Mouse (Mus musculus) midbrain, embryonic 13.5 days (tissue): ENCODE results near the gene Cotl1. TPM values are rescaled to one million over a fixed set of nuclear protein-coding genes. Genes with fewer than 3 reads are reported as not detected.
A peak's percentile ranks its signal among the peaks of the same experiment; 100 is the strongest.

Source experiments
- ATAC-seq: fragments of 200-750 bp; cut with Nextera tagmentation; 2 replicates; pipeline ENCODE4 v1.8.0; 2017; ENCODE audit warnings: mild to moderate bottlenecking, moderate TSS enrichment, moderate library complexity
- H3K27ac ChIP-seq: fragments of 300-500 bp; sonication (generic); 2 replicates; pipeline ENCODE4 v1.5.1; 2015; ENCODE audit warnings: inconsistent platforms, mild to moderate bottlenecking, moderate library complexity
- H3K27me3 ChIP-seq: fragments of 300-500 bp; sonication (generic); 2 replicates; pipeline ENCODE4 v1.6.1; 2015; ENCODE audit warnings: mild to moderate bottlenecking, inconsistent platforms
- H3K36me3 ChIP-seq: fragments of 300-500 bp; sonication (generic); 2 replicates; pipeline ENCODE4 v1.6.1; 2015; ENCODE audit warnings: mild to moderate bottlenecking, inconsistent platforms
- H3K4me1 ChIP-seq: fragments of 300-500 bp; sonication (generic); replicated peaks from 2 replicates; pipeline ENCODE4 v1.6.1; 2015; ENCODE audit warnings: inconsistent platforms
- H3K4me2 ChIP-seq: fragments of 300-500 bp; sonication (generic); replicated peaks from 2 replicates; pipeline ENCODE4 v1.6.1; 2015; ENCODE audit warnings: moderate library complexity, mild to moderate bottlenecking, inconsistent platforms
- H3K4me3 ChIP-seq: fragments of 300-500 bp; sonication (generic); replicated peaks from 2 replicates; pipeline ENCODE4 v1.5.1; 2015; ENCODE audit warnings: mild to moderate bottlenecking, inconsistent platforms
- H3K9ac ChIP-seq: fragments of 300-500 bp; sonication (generic); replicated peaks from 2 replicates; pipeline ENCODE4 v1.6.1; 2015; ENCODE audit warnings: mild to moderate bottlenecking, inconsistent platforms
- H3K9me3 ChIP-seq: fragments of 300-500 bp; sonication (generic); 2 replicates; pipeline ENCODE4 v1.6.1; 2016; ENCODE audit warnings: mild to moderate bottlenecking, inconsistent platforms
- WGBS: fragments of 180-500 bp; shearing (Covaris S2); methylation state at CpG from one replicate; pipeline ENCODE4 v1.1.7; 2015; 5-methylcytosine and 5-hydroxymethylcytosine counted together
- polyA plus RNA-seq: library from polyadenylated mRNA; unstranded; fragments of >200 nt; fragmentation: Nextera tagmentation; extraction: Ambion mirVana; gene quantifications from 2 replicates; pipeline ENCODE4 v1.2.1, GENCODE M21; 2015

Cotl1 gene
- polyA plus RNA-seq, 1 experiment from 2014 or later = 105 TPM

DNA sequence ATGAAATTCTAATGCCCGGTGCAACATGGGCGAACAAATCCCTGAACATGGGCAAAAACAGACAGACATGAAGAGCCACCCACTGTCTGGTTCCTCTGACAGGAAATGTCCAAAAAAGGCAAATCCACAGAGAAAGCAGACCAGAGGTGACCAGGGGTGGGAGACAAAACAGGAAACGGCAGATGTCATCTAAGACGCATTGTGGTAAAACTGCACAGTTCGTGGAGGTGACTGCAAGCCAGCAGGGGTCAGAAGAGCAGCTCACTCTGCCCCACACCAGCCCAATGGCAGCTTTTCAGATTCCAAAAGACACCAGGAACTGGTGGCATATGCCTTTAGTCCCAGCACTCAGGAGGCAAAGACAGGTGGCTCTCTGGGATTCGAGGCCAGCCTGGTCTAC, 28.4 kb downstream of the Cotl1 start:
- 63% methylated on average over 6 of the region's 6 CpGs for WGBS
- Histone ChIP-seq H3K4me3 (no peak overlapping the region), H3K4me2 (no peak overlapping the region), H3K9me3 (no peaks in the 10 kb centered on the region), H3K36me3 (peaks cover 23% of the 10 kb centered on the region), H3K27ac (no peak overlapping the region; the same call in 1 of the 2 replicates), H3K9ac (no peak overlapping the region), H3K27me3 (no peaks in the 10 kb centered on the region), H3K4me1 (peaks cover 61% of the 10 kb centered on the region)
- no peak for ATAC-seq

GRCm38 (mm10) chr8:119810953-119811499, 29.3 kb downstream of the Cotl1 start:
- Histone ChIP-seq H3K4me2 (no peak overlapping the region), H3K36me3 (peaks cover 23% of the 10 kb centered on the region), H3K4me3 (no peak overlapping the region), H3K27me3 (no peaks in the 10 kb centered on the region), H3K9ac (no peak overlapping the region), H3K9me3 (no peaks in the 10 kb centered on the region), H3K27ac (peak overlapping the region; percentile 12; the same call in 1 of the 2 replicates), H3K4me1 (peaks cover 60% of the 10 kb centered on the region)
- no peak for ATAC-seq
- WGBS = 73% methylated on average over 14 of the region's 14 CpGs

GRCm38 (mm10) chr8:119810127-119810868, 30.0 kb downstream of the Cotl1 start:
- Histone ChIP-seq H3K9ac (no peak overlapping the region; the same call in 1 of the 2 replicates), H3K4me2 (peak overlapping the region; percentile 22), H3K4me3 (no peak overlapping the region), H3K4me1 (peaks cover 64% of the 10 kb centered on the region), H3K27ac (peak overlapping the region; percentile 47; the same call in 1 of the 2 replicates), H3K9me3 (no peaks in the 10 kb centered on the region), H3K36me3 (peaks cover 23% of the 10 kb centered on the region), H3K27me3 (no peaks in the 10 kb centered on the region)
- ATAC-seq = peak; percentile 53
- WGBS = 38% methylated on average over 23 of the region's 23 CpGs

DNA sequence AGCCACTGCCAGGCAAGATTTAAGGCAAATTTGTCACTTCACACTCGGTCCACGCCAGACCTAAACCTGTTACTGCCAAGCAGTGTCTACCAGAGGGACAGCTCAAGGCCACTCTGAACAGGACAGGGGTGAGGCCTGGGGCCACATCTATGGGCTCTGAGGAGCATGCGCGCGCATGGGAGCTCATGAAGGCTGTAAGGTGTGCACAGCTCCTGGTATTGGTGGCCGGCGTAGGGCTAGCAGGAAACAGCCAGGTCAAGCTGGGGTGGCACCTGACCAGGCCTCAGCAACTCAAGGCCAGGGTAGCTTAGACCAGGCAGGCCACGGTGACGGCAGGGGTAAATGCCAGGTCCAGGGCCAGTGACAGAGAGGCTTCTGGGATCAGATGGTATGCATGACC, 30.7 kb downstream of the Cotl1 start:
- Histone ChIP-seq H3K9me3 (no peaks in the 10 kb centered on the region), H3K36me3 (peaks cover 18% of the 10 kb centered on the region), H3K4me1 (peaks cover 64% of the 10 kb centered on the region), H3K4me2 (no peak overlapping the region), H3K4me3 (no peak overlapping the region), H3K27me3 (no peaks in the 10 kb centered on the region), H3K9ac (no peak overlapping the region), H3K27ac (peak overlapping the region; percentile 47; the same call in 1 of the 2 replicates)
- peak; percentile 19; the same call in 1 of the 2 replicates for ATAC-seq
- WGBS = 93% methylated on average over 9 of the region's 9 CpGs

DNA sequence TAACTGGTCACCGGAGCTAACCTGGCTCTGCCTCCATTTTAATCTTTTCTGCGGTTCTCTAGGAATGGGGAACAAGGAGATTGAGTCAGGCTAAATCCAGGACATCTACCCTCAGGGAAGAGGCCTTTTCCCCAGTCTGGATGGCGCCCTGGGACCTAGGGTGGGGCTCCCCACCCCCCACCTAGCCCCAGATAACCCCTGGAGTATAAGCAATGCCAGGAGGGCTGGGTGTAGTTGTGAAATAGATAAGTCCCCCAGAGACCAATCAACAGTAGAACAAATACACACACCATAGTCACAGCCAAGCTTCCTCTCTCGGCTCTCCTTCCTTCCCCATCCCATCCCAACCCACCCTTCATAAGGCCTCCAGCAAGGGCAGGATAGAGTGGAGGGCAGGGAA, 32.7 kb downstream of the Cotl1 start:
- Histone ChIP-seq H3K4me3 (no peak overlapping the region), H3K9me3 (no peaks in the 10 kb centered on the region), H3K27ac (no peak overlapping the region), H3K4me2 (no peak overlapping the region), H3K27me3 (no peaks in the 10 kb centered on the region), H3K4me1 (peaks cover 49% of the 10 kb centered on the region), H3K36me3 (peaks cover 15% of the 10 kb centered on the region), H3K9ac (no peak overlapping the region)
- 85% methylated on average over 4 of the region's 4 CpGs for WGBS
- ATAC-seq = no peak

GRCm38 (mm10) chr8:119806422-119807263, 33.7 kb downstream of the Cotl1 start:
- Histone ChIP-seq H3K4me3 (no peak overlapping the region), H3K4me1 (peaks cover 40% of the 10 kb centered on the region), H3K9ac (peak overlapping the region; percentile 33; the same call in 1 of the 2 replicates), H3K27me3 (no peaks in the 10 kb centered on the region), H3K27ac (peak overlapping the region; percentile 45), H3K36me3 (peaks cover 15% of the 10 kb centered on the region), H3K4me2 (no peak overlapping the region), H3K9me3 (no peaks in the 10 kb centered on the region)
- WGBS = 70% methylated on average over 14 of the region's 14 CpGs
- peak; percentile 36 for ATAC-seq

- no peaks in the 10 kb centered on the region for H3K9me3 ChIP-seq
- H3K4me3 ChIP-seq = no peak overlapping the region
- H3K27ac ChIP-seq = 0 out of 2 replicates have a peak overlapping the region, but pooled peaks have one; percentile 16
- no peaks in the 10 kb centered on the region for H3K27me3 ChIP-seq
- H3K4me2 ChIP-seq = no peak overlapping the region
- peaks cover 15% of the 10 kb centered on the region for H3K36me3 ChIP-seq
- H3K4me1 ChIP-seq = peaks cover 40% of the 10 kb centered on the region
- no peak overlapping the region for H3K9ac ChIP-seq
- 70% methylated on average over 8 of the region's 8 CpGs for WGBS
- no peak for ATAC-seq
Measured at GRCm38 (mm10) chr8:119805275-119805674, 35.1 kb downstream of the Cotl1 start.

DNA sequence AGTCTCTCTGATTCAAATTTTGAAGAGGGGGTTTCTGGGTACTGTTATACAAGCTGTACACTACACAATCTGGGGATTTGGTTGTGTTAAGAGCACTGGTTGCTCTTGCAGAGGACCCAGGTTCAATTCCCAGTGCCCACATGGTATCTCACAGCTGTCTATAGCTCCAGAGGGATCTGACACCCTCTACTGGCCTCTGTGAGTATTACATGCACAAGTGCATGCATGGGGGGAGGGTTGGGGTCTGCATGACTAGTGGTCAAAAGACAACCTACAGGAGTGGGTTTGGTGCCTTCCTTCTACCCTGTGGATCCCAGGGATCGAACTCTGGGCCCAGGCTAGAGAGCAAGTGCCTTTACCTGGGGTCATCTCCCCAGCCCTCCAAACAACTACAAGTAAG, 37.8 kb downstream of the Cotl1 start:
- 100% methylated on average over 1 of the region's 1 CpGs for WGBS
- no peak for ATAC-seq
- peaks cover 52% of the 10 kb centered on the region for H3K4me1 ChIP-seq

DNA sequence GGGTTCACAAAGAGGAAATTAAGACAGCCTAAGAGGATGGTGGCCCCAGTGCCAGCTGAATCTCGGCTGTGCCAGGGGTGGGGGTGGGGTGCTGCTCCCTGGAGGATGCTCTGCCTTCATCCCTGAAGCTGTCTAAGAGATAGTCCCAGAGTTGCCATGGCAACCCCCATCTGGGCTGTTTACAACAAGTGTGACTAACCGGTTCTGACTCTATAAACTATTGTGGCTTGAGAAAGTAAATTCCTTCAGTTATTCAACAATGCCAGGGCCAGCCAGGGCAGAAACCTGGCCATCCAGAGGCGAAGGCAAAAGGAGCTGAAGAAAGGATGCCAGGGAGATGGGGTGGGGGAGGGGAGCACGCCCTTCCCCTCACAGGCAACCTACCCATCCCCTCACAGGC, 39.2 kb downstream of the Cotl1 start:
- no peaks in the 10 kb centered on the region for H3K9me3 ChIP-seq
- H3K4me3 ChIP-seq = no peak overlapping the region
- peak; percentile 16; the same call in 1 of the 2 replicates for ATAC-seq
- 0 out of 2 replicates have a peak overlapping the region, but pooled peaks have one; percentile 17 for H3K4me2 ChIP-seq
- H3K36me3 ChIP-seq = no peaks in the 10 kb centered on the region
- H3K9ac ChIP-seq = peak overlapping the region; percentile 21
- WGBS = 6% methylated on average over 4 of the region's 4 CpGs
- no peaks in the 10 kb centered on the region for H3K27me3 ChIP-seq
- peaks cover 39% of the 10 kb centered on the region for H3K4me1 ChIP-seq
- H3K27ac ChIP-seq = peak overlapping the region; percentile 71

More for the DNA sequence above, 37.8 kb downstream of the Cotl1 start:
- Histone ChIP-seq H3K9me3 (no peaks in the 10 kb centered on the region), H3K4me3 (no peak overlapping the region), H3K9ac (no peak overlapping the region), H3K36me3 (no peaks in the 10 kb centered on the region), H3K4me2 (no peak overlapping the region), H3K27me3 (no peaks in the 10 kb centered on the region), H3K27ac (no peak overlapping the region)

DNA sequence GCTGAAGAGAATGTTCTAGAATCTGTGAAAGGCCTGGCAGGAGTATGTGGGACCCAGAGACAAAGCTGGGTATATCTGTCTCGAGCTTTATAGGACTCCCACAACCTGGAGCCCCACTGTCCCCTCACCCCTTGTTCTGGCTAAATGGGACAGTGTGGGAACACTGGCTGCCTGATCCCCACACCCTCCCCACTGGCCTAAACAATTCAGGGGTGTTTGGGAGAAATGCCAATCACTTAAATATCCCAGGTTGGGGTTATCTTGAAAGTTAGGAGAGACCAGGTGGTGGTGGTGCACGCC, 41.4 kb downstream of the Cotl1 start:
- Histone ChIP-seq H3K4me1 (peaks cover 39% of the 10 kb centered on the region), H3K4me3 (no peak overlapping the region), H3K9ac (0 out of 2 replicates have a peak overlapping the region, but pooled peaks have one; percentile 42), H3K27ac (peak overlapping the region; percentile 83), H3K9me3 (no peaks in the 10 kb centered on the region), H3K4me2 (peak overlapping the region; percentile 41), H3K27me3 (no peaks in the 10 kb centered on the region), H3K36me3 (no peaks in the 10 kb centered on the region)
- ATAC-seq = peak; percentile 45
- WGBS = 47% methylated on average over 2 of the region's 2 CpGs

GRCm38 (mm10) chr8:119798170-119798964, 42.0 kb downstream of the Cotl1 start:
- Histone ChIP-seq H3K9me3 (no peaks in the 10 kb centered on the region), H3K27ac (peak overlapping the region; percentile 83), H3K4me1 (peaks cover 39% of the 10 kb centered on the region), H3K4me3 (0 out of 2 replicates have a peak overlapping the region, but pooled peaks have one; percentile 6), H3K9ac (peak overlapping the region; percentile 42; the same call in 1 of the 2 replicates), H3K27me3 (no peaks in the 10 kb centered on the region), H3K4me2 (peak overlapping the region; percentile 41), H3K36me3 (no peaks in the 10 kb centered on the region)
- WGBS = 6% methylated on average over 15 of the region's 15 CpGs
- ATAC-seq = peak; percentile 80
